23 mouse cellular contexts compared by ENCODE assay signal in genomic region chr5:113456020-113456419, GRCm38 (mm10). TPM values are rescaled to one million over a fixed set of nuclear protein-coding genes. Genes with fewer than 3 reads are reported as not detected.
A peak's percentile ranks its signal among the peaks of the same experiment; 100 is the strongest.
DNase-seq lines count a peak whose midpoint lies in the region; ATAC-seq and TF ChIP-seq lines count a peak whose summit lies in the region.
"Had no signal": no experiment of that assay in that cellular context is flagged by ENCODE, and none has a peak within 500 bp of the region (broad histone marks: within the 10 kb centered on the region; RNA-seq: fewer than 3 reads in every experiment).

No protein-coding gene starts in this region.

- no peak for ATAC-seq in monocyte, adult 5-6 weeks (replicated peaks; ENCODE audit: insufficient number of reproducible peaks, low FRiP score, low TSS enrichment, poor library complexity, severe bottlenecking)
- ATAC-seq: activated CD4-positive, CD25-positive, alpha-beta regulatory T cell, adult 4 months; CD4-positive, CD25-positive, alpha-beta regulatory T cell, adult 4 months; forebrain, embryonic 16.5 days had no signal

- intact Hi-C loops in heart, postnatal 14 days (cut with DNase I), result no loop called here
- intact Hi-C loops in left cerebral cortex, postnatal 14 days (cut with DNase I), result loop anchor here (5.0 kb wide), 1 partner anchor 44 kb away; no protein-coding TSS in a partner anchor
- intact Hi-C loops in left cerebral cortex, adult 2 months (cut with DNase I), result no loop called here

- DNase-seq in cerebellum, postnatal 10 days, result peak; percentile 63 to 67
- no peak for DNase-seq in cerebellum, adult 9-10 months
- peak; percentile 81 for DNase-seq in heart, adult 11 months
- DNase-seq in heart, postnatal 14 days, result no peak
- peak; percentile 37 to 44 for DNase-seq in left cerebral cortex, postnatal 14 days (ENCODE audit: low spot score in 2 of 2)
- DNase-seq in left cerebral cortex, adult 2 months (ENCODE audit: extremely low spot score in 1 of 2, low spot score in 2 of 2), result no peak
- DNase-seq in right cerebral cortex, adult 2 months (ENCODE audit: low spot score in 2 of 2), result peak; percentile 16 to 18
- DNase-seq: adrenal gland, postnatal 10 days; embryo, embryonic 11 days; gastrocnemius, postnatal 25 days; kidney, adult 9 months; kidney, postnatal 36 days; thymus, postnatal 14 days had no signal

- no peak overlapping the region for H3K27ac ChIP-seq in left cerebral cortex, adult 2 months
- H3K27ac ChIP-seq: heart, embryonic 15.5 days; liver, embryonic 14.5 days; lung, embryonic 15.5 days; macrophage; midbrain, embryonic 10.5 days; neural tube, embryonic 13.5 days had no signal

- no peak overlapping the region for H3K4me3 ChIP-seq in left cerebral cortex, adult 2 months
- H3K4me3 ChIP-seq: heart, embryonic 15.5 days; lung, embryonic 15.5 days; midbrain, embryonic 10.5 days; neural tube, embryonic 13.5 days had no signal

- no peak for TF ChIP-seq CTCF in left cerebral cortex, adult 2 months (IDR thresholded peaks at IDR 0.05)

RNA-seq across cellular contexts. Expression of gene Wscd2, which starts 34.1 kb away (rescaled TPM):
- total RNA-seq in heart, postnatal 14 days (2021), result under 1 TPM; 0.36 to 0.49 TPM
- total RNA-seq in left cerebral cortex, postnatal 14 days (2021), result 10 to 100 TPM; 60.6 to 62.5 TPM
- total RNA-seq in left cerebral cortex, adult 2 months (2021), result 10 to 100 TPM; 54.5 to 65.7 TPM
- total RNA-seq in monocyte, adult 5-6 weeks (2017), result 0.29 to 5.9 TPM (median 1.8 TPM) in 3 replicates

Comparison
In these comparisons a context has a peak if more than half of its experiments do, and no peak if none do; other contexts are left out.
1. DNase-seq: peak in cerebellum, postnatal 10 days (2 of 2), heart, adult 11 months (single experiment), left cerebral cortex, postnatal 14 days (2 of 2) and right cerebral cortex, adult 2 months (2 of 2); none in cerebellum, adult 9-10 months (single experiment), heart, postnatal 14 days (0 of 2) and left cerebral cortex, adult 2 months (0 of 2).